Mouse (Mus musculus) G1E (cell line): ENCODE results near the gene Cfap100.

ENCODE experiments used
- CTCF ChIP-seq: IDR thresholded peaks from 2 replicates; pipeline ENCODE4 v1.5.1; 2012; ENCODE audit warnings: low read depth, low read length, inconsistent platforms, mixed read lengths
- GATA1 ChIP-seq: IDR thresholded peaks from 2 replicates; pipeline ENCODE4 v1.6.1; 2012; ENCODE audit warnings: borderline replicate concordance, low read length, inconsistent platforms, mixed read lengths
- GATA2 ChIP-seq: IDR thresholded peaks from 2 replicates; pipeline ENCODE4 v1.6.1; 2012; ENCODE audit warnings: low read depth, low read length, inconsistent platforms, borderline replicate concordance
- TAL1 ChIP-seq: conservative IDR thresholded peaks from 2 replicates; pipeline ENCODE4 v1.6.1; 2012; ENCODE audit warnings: low read depth, low read length, inconsistent platforms, mixed read lengths

GRCm38 (mm10) chr6:90397291-90397690 lies 31.3 kb downstream of the Cfap100 start:
- TF ChIP-seq CTCF (no peak), TAL1 (no peak), GATA1 (no peak), GATA2 (no peak)
